Mouse (Mus musculus): ENCODE measurements around the gene Lyve1.

The Lyve1 gene

GRCm38 (mm10) chr7:110851541-110852203, 11.4 kb downstream of the Lyve1 start:
- DNase-seq, result no peak

- DNase-seq, result no peak
Measured at GRCm38 (mm10) chr7:110848371-110848770, 14.7 kb downstream of the Lyve1 start.

GRCm38 (mm10) chr7:110847321-110847720, 15.7 kb downstream of the Lyve1 start:
- DNase-seq, result no peak

GRCm38 (mm10) chr7:110843916-110844874, 18.8 kb downstream of the Lyve1 start, which contains the start of gene Rnf141:
Gene Rnf141, minus strand, starts transcription at chr7:110844457.
- DNase-seq, result peak; percentile 94

GRCm38 (mm10) chr7:110840332-110840731, 22.7 kb downstream of the Lyve1 start:
- no peak for DNase-seq

GRCm38 (mm10) chr7:110834522-110834921, 28.5 kb downstream of the Lyve1 start:
- DNase-seq, result no peak

GRCm38 (mm10) chr7:110834018-110834417, 29.0 kb downstream of the Lyve1 start:
- DNase-seq, result no peak

GRCm38 (mm10) chr7:110833024-110833423, 30.0 kb downstream of the Lyve1 start:
- no peak for DNase-seq

- DNase-seq, result no peak
Measured at GRCm38 (mm10) chr7:110823995-110824953, 38.8 kb downstream of the Lyve1 start.

- DNase-seq, result no peak
Measured at GRCm38 (mm10) chr7:110823593-110823992, 39.4 kb downstream of the Lyve1 start.

GRCm38 (mm10) chr7:110823076-110823475, 40.0 kb downstream of the Lyve1 start:
- no peak for DNase-seq

GRCm38 (mm10) chr7:110822055-110822454, 41.0 kb downstream of the Lyve1 start:
- no peak for DNase-seq

GRCm38 (mm10) chr7:110821653-110822052, 41.4 kb downstream of the Lyve1 start:
- DNase-seq, result peak; percentile 60

- DNase-seq, result peak; percentile 84
Measured at GRCm38 (mm10) chr7:110821068-110821467, 42.0 kb downstream of the Lyve1 start.

- no peak for DNase-seq
Measured at GRCm38 (mm10) chr7:110818787-110819350, 44.2 kb downstream of the Lyve1 start.

GRCm38 (mm10) chr7:110818206-110818605, 44.8 kb downstream of the Lyve1 start:
- no peak for DNase-seq

- no peak for DNase-seq
Measured at GRCm38 (mm10) chr7:110816037-110816436, 47.0 kb downstream of the Lyve1 start.

GRCm38 (mm10) chr7:110813983-110814382, 49.1 kb downstream of the Lyve1 start:
- DNase-seq, result no peak

- DNase-seq, result no peak
Measured at GRCm38 (mm10) chr7:110811529-110811928, 51.5 kb downstream of the Lyve1 start.

- no peak for DNase-seq
Measured at GRCm38 (mm10) chr7:110810995-110811394, 52.0 kb downstream of the Lyve1 start.

- no peak for DNase-seq
Measured at GRCm38 (mm10) chr7:110809585-110810557, 53.2 kb downstream of the Lyve1 start.
